Mouse (Mus musculus) neural tube, embryonic 11.5 days (tissue): ENCODE data around the gene Gm20737. TPM values are rescaled to one million over a fixed set of nuclear protein-coding genes. Genes with fewer than 3 reads are reported as not detected.
"Not testable (repeated sequence)": the region's sequence is repeated elsewhere in the genome, so short reads cannot be mapped to it uniquely, and the experiment has no call there.

Source experiments
- ATAC-seq: fragments of 200-750 bp; cut with Nextera tagmentation; 2 replicates; pipeline ENCODE4 v1.8.0; 2017; ENCODE audit warnings: moderate number of reproducible peaks, mild to moderate bottlenecking, moderate TSS enrichment, moderate library complexity; ENCODE audit not compliant: insufficient read depth, low FRiP score, low TSS enrichment
- DNase-seq: peaks from one replicate; pipeline ENCODE4 v3.0.0-alpha.2; 2015; ENCODE audit warnings: low spot score
- H3K27ac ChIP-seq: fragments of 300-500 bp; sonication (generic); 2 replicates; pipeline ENCODE4 v1.5.1; 2014; ENCODE audit warnings: low read depth, mild to moderate bottlenecking, low read length
- H3K27me3 ChIP-seq: fragments of 300-500 bp; sonication (generic); 2 replicates; pipeline ENCODE4 v1.6.1; 2014; ENCODE audit warnings: mild to moderate bottlenecking, low read length, mixed read lengths; ENCODE audit not compliant: control insufficient read depth, insufficient read depth
- H3K36me3 ChIP-seq: fragments of 300-500 bp; sonication (generic); 2 replicates; pipeline ENCODE4 v1.6.1; 2014; ENCODE audit warnings: mild to moderate bottlenecking, low read length, moderate library complexity, mixed read lengths; ENCODE audit not compliant: control insufficient read depth, insufficient read depth
- H3K4me1 ChIP-seq: fragments of 300-500 bp; sonication (generic); 2 replicates; pipeline ENCODE4 v1.6.1; 2014; ENCODE audit warnings: low read length, mixed read lengths; ENCODE audit not compliant: control insufficient read depth, insufficient read depth
- H3K4me2 ChIP-seq: fragments of 300-500 bp; sonication (generic); 2 replicates; pipeline ENCODE4 v1.6.1; 2014; ENCODE audit warnings: low read depth, mild to moderate bottlenecking, moderate library complexity
- H3K4me3 ChIP-seq: fragments of 300-500 bp; sonication (generic); 2 replicates; pipeline ENCODE4 v1.5.1; 2014; ENCODE audit warnings: low read depth, low read length
- H3K9ac ChIP-seq: fragments of 300-500 bp; sonication (generic); 2 replicates; pipeline ENCODE4 v1.6.1; 2014; ENCODE audit warnings: mild to moderate bottlenecking, low read length
- H3K9me3 ChIP-seq: fragments of 300-500 bp; sonication (generic); 2 replicates; pipeline ENCODE4 v1.6.1; 2016; ENCODE audit warnings: low read length; ENCODE audit not compliant: control insufficient read depth
- WGBS: fragments of 180-500 bp; shearing (Covaris S2); extraction: QIAGEN DNeasy Blood & Tissue Kit; methylation state at CpG from one replicate; pipeline ENCODE4 v1.1.7; 2014; 5-methylcytosine and 5-hydroxymethylcytosine counted together
- polyA plus RNA-seq: library from polyadenylated mRNA; unstranded; fragments of >200 nt; fragmentation: Nextera tagmentation; extraction: Ambion mirVana; gene quantifications from 2 replicates; pipeline ENCODE4 v1.2.1, GENCODE M21; 2014

Gm20737 gene
- not detected in 2 replicates for polyA plus RNA-seq

GRCm38 (mm10) chrY:10535942-10536341 lies at the start of gene Gm20737:
TSS of gene Gm20737 (minus strand) at chrY:10536042.
- not testable (repeated sequence) for H3K9me3 ChIP-seq, H3K36me3 ChIP-seq, H3K9ac ChIP-seq, DNase-seq, ATAC-seq, H3K27ac ChIP-seq, H3K4me1 ChIP-seq, H3K27me3 ChIP-seq, H3K4me3 ChIP-seq, H3K4me2 ChIP-seq

GRCm38 (mm10) chrY:10553153-10553552 lies 17.3 kb upstream of the Gm20737 start, which contains the start of gene Gm21775:
TSS of gene Gm21775 (plus strand) at chrY:10553453.
- not testable (repeated sequence) for ATAC-seq, H3K36me3 ChIP-seq, H3K9me3 ChIP-seq, H3K27me3 ChIP-seq, H3K4me3 ChIP-seq, H3K4me2 ChIP-seq, DNase-seq, H3K4me1 ChIP-seq, H3K27ac ChIP-seq, H3K9ac ChIP-seq
- 86% methylated on average over 2 of the region's 5 CpGs for WGBS

Other genes starting within 250 kb of the Gm20737 start
- gene Gm20834, start 211.5 kb downstream of the Gm20737 start, polyA plus RNA-seq: not detected in 2 replicates
- gene Gm28510, start 123.3 kb downstream of the Gm20737 start, polyA plus RNA-seq: not detected in 2 replicates
- gene Gm21775, start 17.4 kb upstream of the Gm20737 start, polyA plus RNA-seq: not detected in 2 replicates
- gene Gm21900, start 80.3 kb upstream of the Gm20737 start, polyA plus RNA-seq: not detected in 2 replicates
- not detected in 2 replicates for gene Gm20777, start 216.4 kb upstream of the Gm20737 start, polyA plus RNA-seq